Mouse (Mus musculus) neural tube, embryonic 14.5 days (tissue): ENCODE results near the gene Tmem56. TPM values are rescaled to one million over a fixed set of nuclear protein-coding genes. Genes with fewer than 3 reads are reported as not detected.

Source experiments
- ATAC-seq: fragments of 200-750 bp; cut with Nextera tagmentation; 2 replicates; pipeline ENCODE4 v1.8.0; 2017; ENCODE audit warnings: low read depth, mild to moderate bottlenecking, moderate TSS enrichment, moderate library complexity
- H3K27ac ChIP-seq: fragments of 300-500 bp; sonication (generic); 2 replicates; pipeline ENCODE4 v1.5.1; 2014; ENCODE audit warnings: low read depth, mild to moderate bottlenecking, control low read depth, low read length, moderate library complexity, mixed read lengths
- H3K27me3 ChIP-seq: fragments of 300-500 bp; sonication (generic); 2 replicates; pipeline ENCODE4 v1.6.1; 2014; ENCODE audit warnings: low read length; ENCODE audit not compliant: control insufficient read depth, insufficient read depth
- H3K36me3 ChIP-seq: fragments of 300-500 bp; sonication (generic); 2 replicates; pipeline ENCODE4 v1.6.1; 2014; ENCODE audit warnings: low read length, mixed read lengths; ENCODE audit not compliant: control insufficient read depth, insufficient read depth
- H3K4me1 ChIP-seq: fragments of 300-500 bp; sonication (generic); 2 replicates; pipeline ENCODE4 v1.6.1; 2014; ENCODE audit warnings: low read length; ENCODE audit not compliant: control insufficient read depth, insufficient read depth
- H3K4me2 ChIP-seq: fragments of 300-500 bp; sonication (generic); 2 replicates; pipeline ENCODE4 v1.6.1; 2014; ENCODE audit warnings: mild to moderate bottlenecking, low read depth, low read length, control low read depth
- H3K4me3 ChIP-seq: fragments of 300-500 bp; sonication (generic); 2 replicates; pipeline ENCODE4 v1.5.1; 2014; ENCODE audit warnings: low read depth, low read length, control low read depth, mixed read lengths
- H3K9ac ChIP-seq: fragments of 300-500 bp; sonication (generic); replicated peaks from 2 replicates; pipeline ENCODE4 v1.6.1; 2014; ENCODE audit warnings: low read depth, mild to moderate bottlenecking, control low read depth, low read length, mixed read lengths
- H3K9me3 ChIP-seq: fragments of 300-500 bp; sonication (generic); 2 replicates; pipeline ENCODE4 v1.6.1; 2016; ENCODE audit warnings: low read length; ENCODE audit not compliant: control insufficient read depth
- WGBS: fragments of 180-500 bp; shearing (Covaris S2); extraction: QIAGEN DNeasy Blood & Tissue Kit; methylation state at CpG from one replicate; pipeline ENCODE4 v1.1.7; 2014; 5-methylcytosine and 5-hydroxymethylcytosine counted together
- polyA plus RNA-seq: library from polyadenylated mRNA; unstranded; fragments of >200 nt; fragmentation: Nextera tagmentation; extraction: Ambion mirVana; gene quantifications from 2 replicates; pipeline ENCODE4 v1.2.1, GENCODE M21; 2014

Gene Tmem56
- polyA plus RNA-seq, 1 experiment from 2014 or later = 5.5 TPM

DNA sequence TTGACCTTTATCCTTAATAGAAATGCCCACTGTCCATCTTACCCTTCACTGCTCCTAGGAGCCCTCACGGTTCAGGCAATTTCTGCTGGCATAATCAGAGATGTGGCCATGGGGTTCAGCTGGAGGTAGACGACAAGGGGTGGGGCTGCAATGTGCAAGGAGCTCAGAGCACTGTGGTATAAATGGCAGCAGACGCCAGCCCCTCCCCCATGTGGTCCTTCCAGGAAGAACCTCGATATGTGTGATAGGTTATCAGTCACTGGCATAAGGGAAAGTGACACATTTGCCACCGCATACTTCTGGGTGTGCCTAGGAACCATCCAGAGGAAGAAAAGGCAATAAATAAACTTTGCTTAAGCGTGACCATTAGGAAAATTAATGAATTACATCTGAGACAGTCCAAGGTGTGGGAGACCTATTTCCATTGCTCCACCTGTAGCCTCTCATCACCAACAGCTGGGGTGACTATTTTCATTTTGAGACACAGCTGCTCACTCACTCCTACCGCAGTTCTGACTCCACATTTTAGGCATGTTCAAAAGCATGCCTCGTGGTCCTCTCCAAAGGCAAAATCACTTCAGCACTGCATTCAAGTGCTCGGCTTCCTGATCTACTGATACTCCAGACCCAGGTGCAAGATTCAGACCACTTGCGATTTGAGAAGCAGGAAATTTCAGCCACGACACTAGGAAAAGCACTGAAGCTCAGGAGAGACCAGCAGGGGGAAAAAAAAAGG, 81.7 kb downstream of the Tmem56 start:
- H3K4me2 ChIP-seq = no peak overlapping the region
- no peaks in the 10 kb centered on the region for H3K36me3 ChIP-seq
- 62% methylated on average over 11 of the region's 11 CpGs for WGBS
- no peaks in the 10 kb centered on the region for H3K4me1 ChIP-seq
- no peaks in the 10 kb centered on the region for H3K27me3 ChIP-seq
- no peak overlapping the region for H3K27ac ChIP-seq
- no peak overlapping the region for H3K9ac ChIP-seq
- no peaks in the 10 kb centered on the region for H3K9me3 ChIP-seq
- H3K4me3 ChIP-seq = no peak overlapping the region
- no peak for ATAC-seq

DNA sequence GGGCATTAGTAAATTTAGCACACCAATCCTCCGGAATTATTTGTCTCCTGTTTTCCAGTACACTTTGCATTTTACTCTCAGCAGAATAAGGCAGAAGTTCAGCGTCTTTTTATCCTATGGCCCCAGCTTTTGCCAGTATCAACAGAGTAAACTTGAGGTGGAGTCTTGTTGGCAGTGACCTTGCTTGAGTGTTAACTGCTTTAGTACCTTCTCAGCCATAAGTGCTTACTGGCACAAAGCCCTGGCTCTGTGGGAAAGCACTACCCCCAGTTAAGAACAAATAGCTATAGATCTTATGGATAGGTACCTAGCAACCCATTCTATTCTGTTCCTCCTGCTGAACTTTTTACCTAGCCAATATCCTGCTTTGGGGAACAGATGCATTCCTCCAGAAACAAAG, 93.7 kb downstream of the Tmem56 start:
- H3K9me3 ChIP-seq = no peaks in the 10 kb centered on the region
- H3K9ac ChIP-seq = no peak overlapping the region
- no peaks in the 10 kb centered on the region for H3K4me1 ChIP-seq
- ATAC-seq = no peak
- WGBS = 96% methylated on average over 2 of the region's 2 CpGs
- H3K36me3 ChIP-seq = no peaks in the 10 kb centered on the region
- no peaks in the 10 kb centered on the region for H3K27me3 ChIP-seq
- no peak overlapping the region for H3K4me3 ChIP-seq
- no peak overlapping the region for H3K27ac ChIP-seq
- no peak overlapping the region for H3K4me2 ChIP-seq

DNA sequence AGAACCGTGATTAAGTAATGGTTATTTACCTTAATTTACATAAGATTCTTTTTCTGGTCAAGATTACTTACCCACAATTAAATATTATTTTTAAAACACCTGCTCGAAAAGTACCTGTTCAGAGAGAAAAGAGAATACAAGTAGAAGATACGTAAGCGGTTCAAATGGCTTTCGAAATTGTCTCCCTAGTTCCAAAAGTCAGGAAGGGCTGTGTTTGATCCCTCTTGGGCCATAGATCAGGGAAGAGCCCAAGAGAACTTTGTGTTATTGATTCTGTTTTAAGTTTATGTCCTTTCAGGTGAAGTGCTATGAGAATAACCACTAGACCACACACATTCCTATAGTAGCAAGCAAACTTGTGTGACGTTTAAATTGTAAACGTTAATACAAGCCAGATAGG, 95.4 kb downstream of the Tmem56 start:
- H3K9ac ChIP-seq = no peak overlapping the region
- WGBS = 92% methylated on average over 7 of the region's 7 CpGs
- no peaks in the 10 kb centered on the region for H3K27me3 ChIP-seq
- H3K9me3 ChIP-seq = no peaks in the 10 kb centered on the region
- no peaks in the 10 kb centered on the region for H3K4me1 ChIP-seq
- ATAC-seq = no peak
- no peak overlapping the region for H3K4me3 ChIP-seq
- H3K36me3 ChIP-seq = no peaks in the 10 kb centered on the region
- no peak overlapping the region for H3K4me2 ChIP-seq
- no peak overlapping the region for H3K27ac ChIP-seq

DNA sequence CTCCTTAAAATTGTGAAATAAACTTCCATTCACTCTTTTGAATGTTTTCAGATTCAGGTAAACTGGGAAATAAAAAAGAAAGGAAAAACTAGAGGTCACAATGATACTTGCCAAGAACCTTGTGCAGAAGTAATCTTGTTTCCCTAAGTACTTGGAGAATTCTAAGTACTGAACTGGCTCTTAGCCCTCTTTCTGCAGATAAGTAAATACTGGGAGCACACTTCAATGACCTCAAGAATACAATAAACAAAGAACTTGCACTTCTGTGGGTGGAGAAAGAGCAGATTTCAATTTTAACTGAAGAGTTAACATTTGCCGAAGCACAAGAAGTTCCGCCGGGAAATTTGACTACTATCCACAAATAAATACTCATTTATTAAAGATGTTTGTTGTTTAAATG, 96.0 kb downstream of the Tmem56 start:
- 92% methylated on average over 3 of the region's 3 CpGs for WGBS
- no peaks in the 10 kb centered on the region for H3K36me3 ChIP-seq
- ATAC-seq = no peak
- no peak overlapping the region for H3K9ac ChIP-seq
- no peak overlapping the region for H3K27ac ChIP-seq
- H3K27me3 ChIP-seq = no peaks in the 10 kb centered on the region
- H3K4me1 ChIP-seq = no peaks in the 10 kb centered on the region
- H3K9me3 ChIP-seq = no peaks in the 10 kb centered on the region
- no peak overlapping the region for H3K4me3 ChIP-seq
- H3K4me2 ChIP-seq = no peak overlapping the region

DNA sequence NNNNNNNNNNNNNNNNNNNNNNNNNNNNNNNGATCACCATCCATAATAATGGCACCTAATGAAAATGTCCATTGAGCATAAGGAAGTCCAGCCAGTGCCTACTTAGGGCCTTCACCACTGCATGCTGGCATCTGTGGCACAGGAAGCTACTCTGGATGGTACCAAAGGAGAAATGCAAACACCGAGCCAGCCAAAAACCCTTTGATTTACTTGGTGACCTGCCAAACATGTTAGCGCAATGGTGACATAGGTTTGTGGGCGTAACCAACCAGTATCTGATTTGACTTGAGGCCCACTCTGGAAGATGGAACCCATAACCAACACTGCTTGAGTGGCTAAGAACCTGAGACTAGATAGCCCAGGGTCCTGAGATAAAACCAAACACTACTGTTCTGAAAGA, 97.7 kb downstream of the Tmem56 start:
- Histone ChIP-seq H3K27me3 (no peaks in the 10 kb centered on the region), H3K4me3 (no peak overlapping the region), H3K36me3 (no peaks in the 10 kb centered on the region), H3K4me2 (no peak overlapping the region), H3K4me1 (no peaks in the 10 kb centered on the region), H3K9me3 (no peaks in the 10 kb centered on the region), H3K27ac (no peak overlapping the region), H3K9ac (no peak overlapping the region)
- ATAC-seq = no peak
- WGBS = 93% methylated on average over 3 of the region's 3 CpGs

DNA sequence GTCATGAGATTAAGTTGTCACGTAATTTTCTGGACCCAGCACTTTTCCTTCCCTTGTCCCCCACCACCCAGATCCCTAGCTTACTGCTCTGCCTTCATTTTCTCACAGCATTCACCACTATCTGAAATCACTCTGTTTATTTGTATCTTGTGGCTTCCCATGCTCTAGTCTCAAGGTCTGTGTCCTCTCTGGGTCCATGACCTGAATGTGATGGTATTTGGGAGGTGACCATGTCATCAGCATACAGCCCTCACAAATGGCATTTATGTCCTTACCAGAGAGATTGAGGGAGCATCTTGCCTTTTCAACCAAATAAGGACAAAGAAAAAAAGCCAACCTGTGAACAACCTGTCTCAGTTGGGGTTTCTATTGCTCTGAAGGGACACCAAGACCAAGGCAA, 106.9 kb downstream of the Tmem56 start:
- Histone ChIP-seq H3K4me2 (no peak overlapping the region), H3K4me1 (no peaks in the 10 kb centered on the region), H3K36me3 (no peaks in the 10 kb centered on the region), H3K9me3 (no peaks in the 10 kb centered on the region), H3K27ac (no peak overlapping the region), H3K27me3 (no peaks in the 10 kb centered on the region), H3K4me3 (no peak overlapping the region), H3K9ac (no peak overlapping the region)
- 85% methylated on average over 1 of the region's 1 CpGs for WGBS
- ATAC-seq = no peak

DNA sequence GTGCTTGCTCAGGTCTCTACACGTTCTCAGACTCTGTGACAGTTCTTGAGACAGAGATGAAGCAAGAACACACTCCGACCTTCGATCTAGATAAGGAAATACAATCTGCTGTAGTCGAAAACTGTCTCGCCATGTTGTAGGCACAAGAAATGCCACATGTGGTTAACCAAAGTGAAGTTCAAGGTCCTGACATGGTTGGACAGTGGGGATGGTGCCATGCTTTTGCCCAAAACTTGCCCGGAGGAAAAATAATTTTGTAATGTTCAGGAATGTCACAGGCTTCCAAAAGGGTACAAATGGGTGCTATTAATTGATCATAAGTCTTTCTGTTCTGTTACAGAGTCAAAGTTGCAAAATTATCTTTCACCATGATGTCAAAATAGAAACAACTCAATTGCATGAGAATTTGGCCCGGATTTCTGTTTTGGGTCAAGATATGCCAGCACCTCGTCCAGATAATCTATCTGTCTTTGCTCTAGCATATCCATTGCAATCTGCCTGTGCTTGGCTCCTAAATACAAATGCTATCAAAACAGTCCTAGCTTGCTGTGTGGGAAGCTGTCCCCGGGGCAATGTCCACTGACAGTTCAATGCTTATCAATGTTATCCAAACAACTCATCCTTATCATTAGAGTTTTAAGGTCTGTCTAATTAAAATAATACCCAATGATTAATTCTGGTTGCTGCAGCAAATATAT, 108.5 kb downstream of the Tmem56 start:
- ATAC-seq = no peak
- Histone ChIP-seq H3K4me1 (no peaks in the 10 kb centered on the region), H3K9ac (no peak overlapping the region), H3K4me3 (no peak overlapping the region), H3K36me3 (no peaks in the 10 kb centered on the region), H3K27ac (no peak overlapping the region), H3K4me2 (no peak overlapping the region), H3K27me3 (no peaks in the 10 kb centered on the region), H3K9me3 (no peaks in the 10 kb centered on the region)
- WGBS = 85% methylated on average over 9 of the region's 9 CpGs

DNA sequence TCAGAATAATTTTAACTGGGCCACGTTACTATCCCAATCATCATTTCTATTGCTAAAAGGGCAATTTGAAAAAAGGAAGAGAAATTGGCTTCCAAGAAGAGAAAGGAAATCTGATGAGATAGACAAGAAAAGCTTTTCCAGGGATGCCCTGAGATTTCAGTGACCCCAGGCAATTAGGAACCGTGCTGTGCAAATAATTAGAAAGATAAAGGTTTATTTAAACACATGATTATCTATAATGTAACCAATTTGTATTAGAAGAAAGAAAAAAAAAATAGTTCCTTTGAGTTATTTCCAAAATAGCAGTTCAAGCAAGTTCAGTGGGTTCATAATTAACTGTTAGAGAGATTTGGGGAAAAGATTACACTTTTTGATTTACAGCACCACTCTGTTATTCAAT, 110.2 kb downstream of the Tmem56 start:
- no peak overlapping the region for H3K4me2 ChIP-seq
- H3K27me3 ChIP-seq = no peaks in the 10 kb centered on the region
- no peak for ATAC-seq
- H3K4me1 ChIP-seq = no peaks in the 10 kb centered on the region
- H3K9me3 ChIP-seq = no peaks in the 10 kb centered on the region
- no peak overlapping the region for H3K9ac ChIP-seq
- H3K27ac ChIP-seq = no peak overlapping the region
- 77% methylated on average over 2 of the region's 2 CpGs for WGBS
- H3K36me3 ChIP-seq = no peaks in the 10 kb centered on the region
- H3K4me3 ChIP-seq = no peak overlapping the region

DNA sequence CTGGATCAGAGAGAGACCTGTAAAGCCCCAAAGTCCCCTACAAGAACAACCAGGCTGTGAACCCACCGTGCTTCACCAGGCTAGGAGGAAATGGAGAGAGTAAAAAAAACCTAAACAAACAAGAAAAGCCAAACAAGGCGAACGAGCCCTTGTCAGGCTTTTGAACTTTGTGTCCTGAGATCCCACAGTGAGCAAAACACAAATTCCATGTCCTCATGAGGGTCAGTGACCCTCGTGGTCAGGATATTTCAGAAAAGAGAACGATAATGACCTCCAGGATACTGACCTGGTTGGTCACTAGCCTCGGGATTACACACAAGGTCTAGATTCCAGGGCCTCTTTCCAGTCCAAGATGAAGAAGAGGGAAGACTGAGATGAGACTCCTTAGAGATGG, 111.0 kb downstream of the Tmem56 start:
- Histone ChIP-seq H3K36me3 (no peaks in the 10 kb centered on the region), H3K27me3 (no peaks in the 10 kb centered on the region), H3K4me1 (no peaks in the 10 kb centered on the region), H3K9ac (no peak overlapping the region), H3K27ac (no peak overlapping the region), H3K4me2 (peak overlapping the region; percentile 74), H3K4me3 (peak overlapping the region; percentile 58), H3K9me3 (no peaks in the 10 kb centered on the region)
- 61% methylated on average over 6 of the region's 6 CpGs for WGBS
- 0 out of 2 replicates have a peak, but pooled peaks have one; percentile 15 for ATAC-seq
